Mouse (Mus musculus) testis, adult 2 months (tissue): ENCODE measurements around the gene Tmem263. TPM values are rescaled to one million over a fixed set of nuclear protein-coding genes. Genes with fewer than 3 reads are reported as not detected.

Experiments
- H3K27ac ChIP-seq: fragments of 200-500 bp; 2 replicates; pipeline ENCODE4 v1.5.1; 2012; ENCODE audit warnings: low read depth, low read length; ENCODE audit not compliant: control insufficient read depth, insufficient read depth
- H3K27me3 ChIP-seq: fragments of 200-500 bp; 2 replicates; pipeline ENCODE4 v1.6.1; 2012; ENCODE audit warnings: mild to moderate bottlenecking, low read length, moderate library complexity; ENCODE audit not compliant: control insufficient read depth, insufficient read depth
- H3K36me3 ChIP-seq: fragments of 200-500 bp; 2 replicates; pipeline ENCODE4 v1.6.1; 2012; ENCODE audit warnings: mild to moderate bottlenecking, low read length; ENCODE audit not compliant: control insufficient read depth, insufficient read depth
- H3K4me1 ChIP-seq: fragments of 200-500 bp; 2 replicates; pipeline ENCODE4 v1.6.1; 2012; ENCODE audit warnings: low read length; ENCODE audit not compliant: control insufficient read depth, insufficient read depth
- H3K4me3 ChIP-seq: fragments of 200-500 bp; 2 replicates; pipeline ENCODE4 v1.5.1; 2012; ENCODE audit warnings: low read depth, mild to moderate bottlenecking, low read length, moderate library complexity, mixed read lengths; ENCODE audit not compliant: control insufficient read depth
- CTCF ChIP-seq: fragments of 200-500 bp; IDR thresholded peaks from 2 replicates; pipeline ENCODE4 v1.5.1; 2012; ENCODE audit warnings: low read depth, mild to moderate bottlenecking, inconsistent platforms, low read length, moderate library complexity; ENCODE audit not compliant: control insufficient read depth, insufficient read depth, insufficient replicate concordance
- POLR2A ChIP-seq: fragments of 200-500 bp; IDR thresholded peaks from 2 replicates; pipeline ENCODE4 v1.6.1; 2012; ENCODE audit warnings: low read depth, mild to moderate bottlenecking, inconsistent platforms, low read length, moderate library complexity; ENCODE audit not compliant: control insufficient read depth
- polyA plus RNA-seq: library from polyadenylated mRNA; depleted of rRNA; stranded (reverse); fragments of >200 nt; gene quantifications from 2 replicates; pipeline ENCODE4 v1.2.3, GENCODE M21; 2012

Tmem263 gene
- polyA plus RNA-seq, 1 experiment = 5.7 TPM

DNA sequence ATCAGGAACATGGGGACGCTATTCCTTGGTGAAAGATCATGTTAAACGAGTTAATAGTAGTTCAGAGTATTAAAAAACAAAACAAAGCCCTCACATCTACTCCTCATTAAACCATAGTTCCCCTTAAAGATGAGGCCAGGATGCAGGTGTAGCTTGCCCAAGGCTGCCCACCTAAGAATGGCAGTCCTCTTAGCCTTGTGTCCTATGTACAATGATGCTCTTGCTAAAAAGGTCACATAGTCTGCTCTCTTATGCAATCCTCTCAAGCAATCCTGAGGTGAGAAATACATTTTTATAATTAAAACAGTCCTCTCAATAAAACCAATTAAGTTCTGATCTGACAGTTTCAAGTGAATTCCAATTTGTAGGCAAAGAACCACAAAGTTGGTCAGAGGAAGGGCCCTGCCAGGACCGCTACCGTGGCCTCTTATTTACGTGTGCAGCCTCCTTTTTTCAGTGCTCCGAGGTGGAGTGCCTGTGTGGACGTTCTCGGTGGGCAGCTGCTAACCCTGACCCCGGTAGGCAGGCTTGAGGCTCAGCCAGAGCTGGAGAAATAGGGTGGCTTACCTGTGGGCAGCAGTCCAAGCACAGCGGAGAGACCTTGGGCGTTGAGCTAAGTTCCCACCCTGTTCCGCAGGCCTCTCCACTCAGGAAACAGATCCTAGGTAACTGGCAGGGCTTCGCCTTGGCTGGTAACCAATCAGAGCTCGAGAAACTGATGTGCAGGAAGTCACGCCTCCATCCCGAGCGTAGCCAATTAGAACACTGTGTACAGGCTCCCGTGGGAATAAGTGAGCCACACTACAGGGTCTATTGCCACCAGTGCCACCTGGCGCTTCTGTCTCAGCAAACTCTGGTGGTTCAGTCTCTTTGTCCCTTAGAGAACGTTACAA is 25.2 kb downstream of the Tmem263 start, which contains the start of gene Mterf2:
TSS of gene Mterf2 (minus strand) at position 633 of the 893 bp plus-strand sequence.
- Histone ChIP-seq H3K27ac (peak within 1 kb of the TSS; percentile 86), H3K4me3 (peak within 1 kb of the TSS; percentile 96), H3K36me3 (no peaks in the 10 kb centered on the region), H3K27me3 (no peaks in the 10 kb centered on the region), H3K4me1 (peaks cover 8% of the 10 kb centered on the region)
- TF ChIP-seq POLR2A (0 out of 2 replicates have a peak, but pooled peaks have one; percentile 25), CTCF (no peak)

DNA sequence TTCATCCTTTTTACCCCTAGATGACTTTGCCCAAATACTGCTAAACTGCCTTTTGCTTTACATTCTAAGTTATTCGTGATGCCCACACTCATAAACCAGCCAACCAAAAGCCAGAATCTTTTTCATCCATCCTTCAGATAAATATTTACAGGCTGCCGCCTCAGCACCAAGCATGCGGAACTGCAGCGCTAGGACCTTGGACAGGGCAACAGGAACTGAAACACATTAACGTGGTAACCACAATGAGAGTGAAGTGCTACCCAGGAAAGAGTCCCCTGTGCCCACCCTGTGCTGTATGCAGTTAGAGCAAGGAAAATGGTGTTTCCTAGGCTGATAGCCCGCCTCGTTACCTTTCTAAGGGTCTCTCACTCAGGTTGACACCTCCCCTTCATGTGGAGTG is 26.0 kb downstream of the Tmem263 start:
- Histone ChIP-seq H3K27me3 (no peaks in the 10 kb centered on the region), H3K4me3 (peak overlapping the region; percentile 96; the same call in 1 of the 2 replicates), H3K4me1 (peaks cover 8% of the 10 kb centered on the region), H3K27ac (peak overlapping the region; percentile 14; the same call in 1 of the 2 replicates), H3K36me3 (peaks cover 2% of the 10 kb centered on the region; the same call in 1 of the 2 replicates)
- no peak for TF ChIP-seq POLR2A
- TF ChIP-seq CTCF = no peak

DNA sequence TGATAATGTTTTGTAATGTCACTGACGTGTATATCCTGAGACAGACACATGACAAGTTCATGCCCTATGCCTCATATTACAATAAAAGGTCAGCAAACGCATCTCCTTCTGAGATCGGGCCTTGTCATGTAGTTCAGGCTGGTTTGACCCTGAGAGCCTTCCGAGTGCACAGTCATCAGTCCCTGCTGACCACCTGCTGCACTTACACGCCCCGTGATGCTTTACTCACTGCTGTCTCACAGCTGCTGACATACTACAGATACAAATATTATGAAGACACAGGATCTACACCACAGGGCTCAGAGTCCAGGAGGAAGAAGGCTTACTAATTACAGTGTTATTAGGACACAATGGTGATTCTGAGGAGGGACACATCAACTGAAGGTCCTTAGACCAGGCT is 34.1 kb downstream of the Tmem263 start:
- Histone ChIP-seq H3K4me1 (no peaks in the 10 kb centered on the region), H3K4me3 (no peak overlapping the region), H3K27me3 (no peaks in the 10 kb centered on the region), H3K36me3 (peaks cover 7% of the 10 kb centered on the region), H3K27ac (no peak overlapping the region)
- no peak for TF ChIP-seq POLR2A
- no peak for TF ChIP-seq CTCF

DNA sequence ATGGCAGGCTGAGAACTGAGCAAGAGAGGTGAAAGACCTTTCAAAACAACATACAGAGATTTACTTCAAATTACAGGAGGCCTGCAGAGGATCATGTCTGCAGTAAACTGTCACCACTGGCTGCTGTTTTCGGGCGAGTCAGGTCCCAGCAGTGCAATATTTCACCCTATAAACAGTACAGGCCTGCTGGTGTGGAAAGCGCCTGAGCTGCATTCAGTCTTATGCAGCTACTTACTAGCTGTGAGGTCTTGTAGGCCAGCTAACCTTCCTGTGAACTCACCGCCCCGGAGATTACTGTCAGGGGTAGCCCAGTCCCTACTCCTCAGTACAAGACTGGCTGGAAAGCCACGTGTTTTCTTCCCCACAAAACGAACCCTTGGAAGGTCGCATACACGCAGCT is 39.0 kb downstream of the Tmem263 start:
- H3K36me3 ChIP-seq = peaks cover 7% of the 10 kb centered on the region
- TF ChIP-seq CTCF (no peak), POLR2A (no peak)
- H3K4me3 ChIP-seq = no peak overlapping the region
- no peaks in the 10 kb centered on the region for H3K27me3 ChIP-seq
- H3K4me1 ChIP-seq = no peaks in the 10 kb centered on the region
- H3K27ac ChIP-seq = no peak overlapping the region

DNA sequence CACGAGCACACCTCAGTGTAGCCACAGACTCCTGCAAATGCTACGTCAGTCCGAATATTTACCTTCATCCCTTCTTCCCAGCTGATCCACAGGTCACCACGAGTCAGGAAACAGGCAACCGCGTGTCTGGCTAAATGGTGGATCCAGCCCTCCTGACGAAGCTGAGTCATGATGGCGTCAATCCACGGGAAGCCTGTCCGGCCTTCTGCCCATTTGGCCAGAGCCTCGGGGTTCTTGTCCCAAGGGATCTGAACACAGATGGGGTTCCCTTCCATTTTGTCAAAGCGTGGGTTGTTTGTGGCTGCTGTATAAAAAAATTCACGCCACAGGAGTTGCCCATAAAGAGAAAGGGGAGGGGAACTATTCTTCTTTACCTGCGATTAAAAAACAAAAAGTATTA is 43.9 kb downstream of the Tmem263 start:
- Histone ChIP-seq H3K36me3 (peaks cover 6% of the 10 kb centered on the region), H3K27ac (no peak overlapping the region), H3K4me1 (no peaks in the 10 kb centered on the region), H3K4me3 (no peak overlapping the region), H3K27me3 (no peaks in the 10 kb centered on the region)
- TF ChIP-seq CTCF (no peak), POLR2A (no peak)

DNA sequence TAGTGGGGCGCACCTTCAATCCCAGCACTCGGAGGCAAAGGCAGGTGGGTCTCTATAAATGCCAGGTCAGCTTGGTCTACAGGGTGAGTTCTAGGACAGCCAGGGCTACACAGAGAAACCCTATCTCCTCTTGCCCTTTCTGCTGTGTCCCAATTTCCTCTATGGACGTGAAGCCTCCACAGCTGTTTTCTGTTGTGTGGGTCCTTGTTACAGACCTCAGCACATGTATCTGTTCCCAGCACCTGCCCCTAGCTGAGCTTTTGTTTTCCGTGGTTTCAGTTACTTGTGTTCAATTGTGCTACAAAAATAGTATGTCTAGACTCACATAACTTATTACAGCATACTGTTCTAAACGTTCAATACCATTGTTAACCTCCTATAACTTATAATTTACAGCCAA is 46.8 kb downstream of the Tmem263 start:
- Histone ChIP-seq H3K36me3 (peaks cover 6% of the 10 kb centered on the region), H3K4me3 (no peak overlapping the region), H3K4me1 (no peaks in the 10 kb centered on the region), H3K27me3 (no peaks in the 10 kb centered on the region), H3K27ac (no peak overlapping the region)
- no peak for TF ChIP-seq CTCF
- TF ChIP-seq POLR2A = no peak

DNA sequence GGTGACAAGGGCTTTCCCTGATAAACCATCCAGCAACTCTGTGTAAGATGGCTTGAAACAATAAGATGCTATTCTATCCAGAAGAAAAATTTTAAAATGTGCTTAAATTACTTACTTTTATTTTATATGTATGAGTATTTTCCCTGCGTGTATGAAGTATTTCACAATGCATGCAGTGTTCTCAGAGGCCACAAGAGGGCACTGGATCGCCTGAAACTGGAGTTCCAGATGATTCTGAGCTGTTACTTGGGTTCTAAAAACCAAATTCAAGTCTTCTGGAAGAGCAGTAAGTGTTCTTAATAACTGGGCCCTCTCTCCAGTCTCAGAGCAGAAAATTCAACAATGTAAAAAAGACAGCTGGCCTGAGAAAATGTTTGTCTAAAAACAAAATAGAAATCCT is 51.8 kb downstream of the Tmem263 start:
- Histone ChIP-seq H3K4me1 (no peaks in the 10 kb centered on the region), H3K36me3 (peaks cover 3% of the 10 kb centered on the region), H3K27me3 (no peaks in the 10 kb centered on the region), H3K27ac (no peak overlapping the region), H3K4me3 (no peak overlapping the region)
- TF ChIP-seq CTCF (no peak), POLR2A (no peak)
